In genomic region chr19:12720919-12721318, GRCm38 (mm10) we compare ENCODE assay signal across 26 mouse cellular contexts. TPM values are rescaled to one million over a fixed set of nuclear protein-coding genes. Genes with fewer than 3 reads are reported as not detected.
"Had no signal": no experiment of that assay in that cellular context is flagged by ENCODE, and none has a peak within 500 bp of the region (broad histone marks: within the 10 kb centered on the region; RNA-seq: fewer than 3 reads in every experiment).

No protein-coding gene starts in this region.

RNA-seq across cellular contexts. Expression of gene Keg1, which starts 25.3 kb away (rescaled TPM):
- polyA plus RNA-seq: heart, embryonic 10.5 days; heart, embryonic 11.5 days; heart, embryonic 12.5 days; heart, embryonic 13.5 days; heart, embryonic 14.5 days; heart, embryonic 15.5 days; heart, embryonic 16.5 days; heart, postnatal 0 days; hindbrain, embryonic 10.5 days; hindbrain, embryonic 11.5 days; hindbrain, embryonic 12.5 days; hindbrain, embryonic 13.5 days; hindbrain, embryonic 14.5 days; hindbrain, embryonic 15.5 days; hindbrain, embryonic 16.5 days; hindbrain, postnatal 0 days; inflammation-experienced regulatory T-cells, adult 6 months; large intestine, adult 2 months had no signal

RNA-seq across cellular contexts. Expression of gene Olfr1443, which starts 43.0 kb away (rescaled TPM):
- polyA plus RNA-seq: heart, embryonic 10.5 days; heart, embryonic 11.5 days; heart, embryonic 12.5 days; heart, embryonic 13.5 days; heart, embryonic 14.5 days; heart, embryonic 15.5 days; heart, embryonic 16.5 days; heart, postnatal 0 days; hindbrain, embryonic 10.5 days; hindbrain, embryonic 11.5 days; hindbrain, embryonic 12.5 days; hindbrain, embryonic 13.5 days; hindbrain, embryonic 14.5 days; hindbrain, embryonic 15.5 days; hindbrain, embryonic 16.5 days; hindbrain, postnatal 0 days; inflammation-experienced regulatory T-cells, adult 6 months; intestine, embryonic 14.5 days; intestine, embryonic 15.5 days; intestine, embryonic 16.5 days; intestine, postnatal 0 days; kidney, embryonic 14.5 days; kidney, embryonic 15.5 days; kidney, embryonic 16.5 days; kidney, postnatal 0 days; large intestine, adult 2 months had no signal

RNA-seq across cellular contexts. Expression of gene Cntf, which starts 44.5 kb away (rescaled TPM):
- polyA plus RNA-seq: intestine, embryonic 14.5 days had no signal

RNA-seq across cellular contexts. Expression of gene Olfr1442, which starts 50.7 kb away (rescaled TPM):
- polyA plus RNA-seq: heart, embryonic 10.5 days; heart, embryonic 11.5 days; heart, embryonic 12.5 days; heart, embryonic 13.5 days; heart, embryonic 14.5 days; heart, embryonic 15.5 days; heart, embryonic 16.5 days; heart, postnatal 0 days; hindbrain, embryonic 10.5 days; hindbrain, embryonic 11.5 days; hindbrain, embryonic 12.5 days; hindbrain, embryonic 13.5 days; hindbrain, embryonic 14.5 days; hindbrain, embryonic 15.5 days; hindbrain, embryonic 16.5 days; hindbrain, postnatal 0 days; inflammation-experienced regulatory T-cells, adult 6 months; intestine, embryonic 14.5 days; intestine, embryonic 15.5 days; intestine, embryonic 16.5 days; intestine, postnatal 0 days; kidney, embryonic 14.5 days; kidney, embryonic 15.5 days; large intestine, adult 2 months had no signal
